Mouse (Mus musculus) WW6 (cell line): ENCODE results near the gene Avpr1a.

Experiments
- DNase-seq: peaks from one replicate; pipeline ENCODE4 v3.0.0-alpha.2; 2013; ENCODE audit warnings: low read depth, low spot score

The Avpr1a gene

DNA sequence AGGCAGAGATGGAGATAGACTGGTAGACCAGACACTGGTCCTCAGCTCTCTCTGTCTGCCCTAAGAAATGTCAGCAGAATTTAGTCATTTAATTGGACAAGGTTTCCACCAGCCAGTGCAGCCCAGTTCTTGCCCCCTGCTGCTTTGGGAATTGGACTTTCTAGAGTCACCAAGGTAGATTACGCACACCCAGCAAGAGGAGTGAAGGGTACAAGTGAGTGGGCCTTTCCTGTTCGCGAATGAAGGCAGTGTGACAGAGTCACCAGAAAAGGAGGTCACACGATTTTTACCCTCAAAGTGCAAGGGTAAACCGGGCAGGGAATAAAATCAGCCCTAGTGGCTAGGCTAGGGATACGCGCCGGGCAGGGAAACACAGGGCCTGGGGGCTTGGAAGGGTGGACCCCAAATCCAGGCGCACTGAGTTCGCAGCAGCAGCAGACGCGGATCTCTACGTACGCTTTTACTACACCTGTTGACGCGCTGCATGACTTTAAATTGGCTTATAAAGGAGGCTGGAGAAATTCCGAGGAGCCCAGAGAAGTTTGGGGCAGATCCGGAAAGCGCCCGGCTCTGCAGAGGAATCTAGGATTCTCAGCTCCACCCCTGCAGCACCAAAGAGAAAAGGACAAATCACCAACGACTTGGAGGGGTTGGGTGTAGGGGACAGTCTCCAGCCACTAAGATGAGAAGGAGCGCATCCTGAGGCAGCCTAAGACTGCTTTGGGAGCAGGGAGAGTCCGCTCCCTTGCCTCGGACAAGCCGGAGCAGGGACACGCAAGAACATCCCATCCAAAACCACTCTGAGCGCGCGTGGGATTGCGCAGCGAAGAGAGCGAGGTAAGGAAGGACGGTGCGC lies at the start of gene Avpr1a:
Avpr1a (plus strand) TSS at position 639 of the 856 bp plus-strand sequence.
- no peak for DNase-seq

DNA sequence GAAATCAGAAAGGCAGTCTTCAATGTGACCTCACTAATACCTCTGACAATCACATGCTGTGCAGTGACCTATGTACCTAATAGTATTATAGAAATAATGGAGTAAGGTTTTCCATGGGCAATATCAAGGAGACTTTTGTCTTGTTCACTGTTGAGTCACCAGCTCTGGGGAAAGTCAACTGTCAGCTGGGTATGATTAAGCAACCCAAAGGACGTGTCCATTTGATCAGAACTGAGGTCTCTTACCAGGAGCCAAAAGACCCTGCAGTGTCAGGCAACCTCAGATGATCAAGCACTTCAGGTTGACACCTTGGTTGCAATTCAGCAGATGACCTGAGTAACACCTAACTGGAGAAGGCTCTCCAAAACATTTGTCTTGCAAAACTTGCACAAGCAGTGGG lies 46.0 kb upstream of the Avpr1a start:
- DNase-seq: no peak

DNA sequence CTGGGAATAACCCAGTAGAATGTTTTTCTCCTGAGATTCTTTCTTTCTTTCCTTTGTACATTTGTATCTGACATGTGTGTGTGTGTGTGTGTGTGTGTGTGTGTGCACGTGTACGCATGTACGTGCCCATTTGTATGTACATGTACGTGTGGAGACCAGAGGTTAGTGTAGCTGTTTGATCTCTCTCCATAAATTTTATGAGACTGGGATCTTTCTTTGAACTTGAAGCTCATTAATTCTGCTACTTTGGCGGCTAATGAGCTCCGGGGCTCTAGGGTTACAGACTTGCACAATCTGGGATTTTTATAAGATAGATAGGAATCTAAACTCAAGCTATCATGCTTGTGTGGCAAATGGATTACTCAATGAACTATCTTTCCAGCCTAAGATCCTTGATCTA lies 42.0 kb upstream of the Avpr1a start:
- DNase-seq: no peak

DNA sequence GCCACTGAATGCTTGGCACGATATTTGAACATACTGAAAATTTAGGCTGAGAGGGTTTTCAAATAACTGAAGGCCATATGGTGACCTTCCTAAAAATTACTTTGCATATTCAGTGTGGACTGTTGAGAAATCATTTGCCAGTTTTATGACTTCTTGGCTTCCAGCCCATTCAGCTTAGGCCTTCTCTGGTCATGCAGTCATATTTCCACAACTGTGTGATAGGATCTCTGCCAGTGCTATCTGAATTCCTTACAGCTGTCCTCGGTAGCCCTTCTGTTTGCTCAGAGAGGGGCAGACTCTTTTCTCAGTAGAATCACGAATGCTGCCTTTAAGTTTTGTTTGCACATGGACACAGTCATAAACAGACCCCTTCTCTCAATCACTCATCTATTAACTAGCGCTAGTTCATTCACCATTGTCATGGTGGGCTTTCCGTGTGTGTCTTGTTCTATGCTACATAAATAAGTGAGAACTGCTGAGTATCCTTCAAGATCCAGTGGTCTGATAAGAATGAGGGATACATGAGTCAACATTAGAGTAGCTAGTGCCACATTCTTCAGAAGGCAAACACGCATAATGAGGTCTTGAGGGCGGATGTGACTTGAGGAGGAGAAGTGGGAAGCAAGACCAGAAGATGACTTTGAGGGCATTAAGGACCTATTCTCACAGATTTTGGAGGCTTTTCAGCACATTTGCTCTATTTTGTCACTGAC lies 39.4 kb upstream of the Avpr1a start:
- DNase-seq: no peak

DNA sequence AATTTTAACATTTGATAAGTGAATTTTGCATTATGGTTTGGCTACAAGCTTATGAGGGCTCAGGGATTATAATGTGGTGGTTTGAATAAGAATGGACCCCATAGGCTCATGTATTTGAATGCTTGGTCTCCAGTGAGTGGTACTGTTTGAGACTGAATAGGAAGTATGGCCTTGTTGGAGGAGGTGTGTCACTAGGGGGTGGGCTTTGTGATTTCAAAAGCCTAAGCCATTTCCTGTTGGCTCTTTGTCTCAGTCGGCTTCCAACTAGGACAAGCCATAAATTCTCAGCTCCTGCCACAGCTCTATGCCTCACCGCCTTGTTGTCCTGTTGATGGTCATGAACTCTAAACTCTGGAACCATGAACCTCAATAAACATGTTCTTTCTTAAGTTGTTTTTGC lies 37.5 kb upstream of the Avpr1a start:
- no peak for DNase-seq

DNA sequence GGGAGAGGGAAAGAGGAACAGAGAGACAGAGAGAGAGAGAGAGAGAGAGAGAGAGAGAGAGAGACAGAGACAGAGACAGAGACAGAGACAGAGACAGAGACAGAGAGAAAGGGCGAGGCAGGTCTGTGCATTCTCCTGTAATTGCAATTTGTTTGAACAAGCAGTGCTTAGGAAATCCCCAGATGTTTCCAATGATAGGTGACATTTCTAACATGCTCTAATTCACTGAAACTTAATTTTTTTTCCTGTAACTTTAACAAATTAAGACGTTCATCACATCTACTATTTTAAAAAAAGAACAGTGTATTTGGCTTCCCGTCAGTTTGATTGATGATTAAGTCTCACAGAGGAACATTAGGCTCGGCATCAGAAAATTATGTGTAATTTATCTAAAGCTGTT lies 15.6 kb upstream of the Avpr1a start:
- no peak for DNase-seq

- no peak for DNase-seq
Observed at GRCm38 (mm10) chr10:122447275-122447674, 1.0 kb upstream of the Avpr1a start.

GRCm38 (mm10) chr10:122448717-122449611 lies 665 bp downstream of the Avpr1a start:
- DNase-seq: no peak

DNA sequence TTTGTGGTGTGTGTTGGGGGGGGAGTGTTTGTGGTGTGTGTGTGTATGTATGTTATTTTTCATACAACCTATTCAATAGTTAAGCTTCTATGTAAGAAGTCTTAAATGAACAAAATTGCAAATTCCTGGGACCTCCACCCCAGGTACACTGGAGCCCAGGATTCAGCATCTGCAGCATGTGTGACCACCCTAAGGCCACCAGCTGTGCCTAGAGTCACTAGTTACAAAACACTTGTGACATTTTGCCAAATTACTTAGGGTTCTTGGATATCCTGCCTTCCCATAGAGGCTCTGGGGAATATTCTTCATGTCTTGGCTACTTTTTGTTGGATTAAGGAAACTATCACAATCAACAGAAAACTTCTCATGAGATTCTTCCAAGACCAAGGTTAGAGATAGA lies 1.6 kb downstream of the Avpr1a start:
- DNase-seq: no peak

DNA sequence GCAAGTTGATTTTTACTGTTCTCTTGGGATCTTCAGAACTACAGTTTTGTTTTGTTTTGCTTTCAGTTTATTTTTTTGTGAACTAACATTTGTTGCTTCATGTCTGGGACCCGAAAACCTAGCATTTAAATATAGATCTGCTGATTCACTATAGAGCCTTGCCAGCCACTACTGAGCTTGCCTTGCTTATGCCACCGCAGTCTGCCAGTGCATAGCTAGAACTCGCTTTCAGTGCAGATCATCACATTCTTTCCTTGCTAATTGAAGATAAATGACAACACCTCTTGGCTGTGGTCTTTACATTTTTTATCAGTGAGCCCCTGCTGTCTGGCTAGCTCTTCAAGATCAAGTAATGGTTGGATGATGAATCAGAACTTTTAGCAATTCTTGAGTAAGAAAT lies 5.2 kb downstream of the Avpr1a start:
- DNase-seq: no peak

GRCm38 (mm10) chr10:122455793-122456192 lies 7.5 kb downstream of the Avpr1a start:
- DNase-seq: no peak

DNA sequence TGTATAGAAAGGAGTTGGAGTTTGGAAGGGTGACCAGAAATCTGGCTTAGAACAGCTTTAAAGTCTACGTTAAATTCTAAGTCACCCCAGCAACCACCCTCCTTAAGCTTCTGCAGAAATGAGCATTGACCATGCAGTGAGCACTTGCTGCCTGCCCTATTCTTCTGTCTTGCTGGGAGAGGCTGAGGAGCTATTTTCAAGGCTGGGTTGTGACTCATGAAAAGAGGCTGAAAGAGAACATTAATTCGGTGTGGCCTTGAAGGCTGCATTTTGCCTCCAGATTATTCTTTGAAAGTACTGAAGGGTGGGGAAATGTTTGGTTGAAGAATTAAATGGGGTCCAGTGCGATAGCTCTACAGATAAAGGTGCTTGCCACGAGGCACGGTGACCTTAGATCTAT lies 28.5 kb downstream of the Avpr1a start:
- no peak for DNase-seq

DNA sequence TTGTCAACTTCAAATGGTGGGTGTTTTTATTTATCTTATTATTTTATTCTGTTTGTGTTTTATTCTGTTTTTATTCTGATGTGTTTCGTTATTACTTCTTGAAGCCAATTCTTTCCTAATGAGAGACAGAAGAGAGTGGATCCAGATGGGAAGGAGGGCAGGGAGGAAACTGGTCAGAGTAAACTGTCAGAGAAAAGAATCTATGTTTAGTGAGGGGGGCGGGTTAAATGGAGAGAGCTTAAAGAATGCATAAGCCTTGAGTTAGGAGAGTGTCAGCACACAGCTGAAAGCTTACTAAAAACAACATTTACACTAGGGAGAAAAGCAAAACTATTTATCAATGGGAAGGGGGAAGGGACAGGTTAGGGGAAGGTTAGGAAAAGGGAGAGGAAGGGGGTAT lies 50.3 kb downstream of the Avpr1a start:
- no peak for DNase-seq

DNA sequence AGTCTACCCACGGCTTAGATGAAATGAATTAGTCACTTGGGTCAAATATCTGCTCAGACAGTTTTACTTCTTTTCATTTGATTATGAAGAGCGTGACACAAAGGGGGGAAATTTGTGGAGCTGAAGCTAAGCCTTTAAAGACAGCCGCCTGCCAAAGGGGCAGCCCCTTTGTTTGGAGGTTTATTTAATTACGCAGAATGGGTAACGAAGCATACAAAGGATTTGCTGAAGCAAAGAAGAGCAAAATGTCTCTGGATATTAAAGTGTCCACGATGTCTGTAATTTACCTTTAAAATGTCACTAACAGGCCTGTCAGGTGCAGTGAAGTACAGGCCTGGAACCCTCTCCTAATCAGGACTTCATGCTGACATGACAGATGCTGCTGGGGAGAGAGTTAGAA lies 51.0 kb downstream of the Avpr1a start:
- no peak for DNase-seq
